Mouse (Mus musculus) gastrocnemius, adult 2 months (tissue): ENCODE measurements around the gene Rfx4. TPM values are rescaled to one million over a fixed set of nuclear protein-coding genes. Genes with fewer than 3 reads are reported as not detected.

Source experiments
- DNase-seq: peaks from one replicate; pipeline ENCODE4 v3.0.0; 2022
- H3K27ac ChIP-seq: fragments of 200-600 bp; 2 replicates; pipeline ENCODE4 v1.8.1; 2022; ENCODE audit warnings: mild to moderate bottlenecking
- H3K4me3 ChIP-seq: fragments of 200-600 bp; 2 replicates; pipeline ENCODE4 v1.8.1; 2022; ENCODE audit warnings: mild to moderate bottlenecking, moderate library complexity
- CTCF ChIP-seq: fragments of 200-600 bp; IDR thresholded peaks from 2 replicates; pipeline ENCODE4 v1.8.1; 2022; ENCODE audit warnings: antibody characterized with exemption, mild to moderate bottlenecking, moderate library complexity
- intact Hi-C: fragments of 180-260 bp; cut with DNase I; formaldehyde crosslinking; loops from one replicate; pipeline ENCODE4 v1.15.1; 2025
- total RNA-seq, 2 experiments: library from RNA; stranded (reverse); gene quantifications; 2 replicates each; pipeline ENCODE4 v1.2.3; 2021

Rfx4 gene
- total RNA-seq, 2 experiments from 2014 or later = not detected

DNA sequence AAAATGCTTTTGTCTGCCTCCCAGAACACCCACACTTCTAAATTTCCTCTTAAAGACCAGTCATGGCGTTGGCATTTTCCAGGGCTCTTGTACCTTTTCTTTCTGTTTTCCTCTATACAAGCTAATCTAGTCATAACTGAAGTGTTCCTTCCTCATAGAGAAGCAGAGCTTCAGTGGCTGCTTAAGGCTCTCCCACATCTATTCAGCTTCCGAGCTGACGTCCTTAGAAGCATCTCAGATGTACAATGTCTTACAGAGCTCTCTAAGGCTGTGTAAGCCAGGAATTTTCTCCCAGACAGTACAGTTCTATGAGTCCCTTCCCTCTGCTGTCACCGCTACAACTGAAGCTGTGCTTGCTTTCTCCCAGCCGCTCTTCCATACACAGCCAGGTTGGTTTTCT is 183.0 kb downstream of the Rfx4 start:
- intact Hi-C loops = no loop called here
- DNase-seq = no peak
- H3K4me3 ChIP-seq = peak overlapping the region; percentile 57
- H3K27ac ChIP-seq = peak overlapping the region; percentile 88
- no peak for TF ChIP-seq CTCF

DNA sequence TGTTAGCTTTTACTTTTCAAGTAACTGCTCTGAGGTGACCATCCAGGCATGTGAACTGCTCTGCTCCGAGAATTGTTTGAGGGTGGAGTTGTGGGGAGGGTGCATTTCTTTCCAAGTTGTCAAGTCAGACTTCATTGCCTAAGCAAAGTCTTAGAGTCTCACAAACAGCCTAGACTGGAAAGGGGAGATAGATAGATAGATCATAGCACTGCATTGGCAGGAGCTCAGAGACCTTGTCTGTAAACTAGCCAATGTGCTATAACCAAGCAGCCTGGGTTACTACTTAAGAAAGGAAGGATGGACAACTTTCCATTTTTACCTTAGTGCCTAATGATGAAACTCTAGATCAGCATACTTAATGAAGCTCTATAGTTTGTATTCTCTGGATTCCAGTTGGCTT is 184.5 kb downstream of the Rfx4 start:
- no peak for DNase-seq
- intact Hi-C loops = no loop called here
- TF ChIP-seq CTCF = no peak
- Histone ChIP-seq H3K4me3 (no peak overlapping the region), H3K27ac (peak overlapping the region; percentile 88)

DNA sequence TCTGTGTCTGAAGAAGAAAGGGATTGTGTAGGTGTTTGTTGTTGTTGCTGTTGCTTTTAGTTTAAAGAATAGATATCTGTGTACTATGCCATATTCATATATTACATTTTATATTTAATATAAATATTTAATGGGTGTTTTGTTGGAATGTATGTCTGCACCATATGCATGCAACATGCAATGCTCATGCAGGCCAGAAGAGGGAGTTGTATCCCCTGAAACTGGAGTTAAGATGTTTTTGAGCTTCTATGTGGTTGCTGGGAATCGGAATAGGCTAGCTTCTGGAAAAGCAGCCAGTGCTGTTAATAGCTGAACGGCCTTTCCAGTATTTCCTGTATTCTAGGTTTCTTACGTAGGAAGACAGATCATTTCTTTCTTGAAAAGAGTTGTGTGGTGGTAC is 189.8 kb downstream of the Rfx4 start:
- no peak overlapping the region for H3K4me3 ChIP-seq
- intact Hi-C loops = no loop called here
- no peak for DNase-seq
- peak; percentile 52 for TF ChIP-seq CTCF
- no peak overlapping the region for H3K27ac ChIP-seq

DNA sequence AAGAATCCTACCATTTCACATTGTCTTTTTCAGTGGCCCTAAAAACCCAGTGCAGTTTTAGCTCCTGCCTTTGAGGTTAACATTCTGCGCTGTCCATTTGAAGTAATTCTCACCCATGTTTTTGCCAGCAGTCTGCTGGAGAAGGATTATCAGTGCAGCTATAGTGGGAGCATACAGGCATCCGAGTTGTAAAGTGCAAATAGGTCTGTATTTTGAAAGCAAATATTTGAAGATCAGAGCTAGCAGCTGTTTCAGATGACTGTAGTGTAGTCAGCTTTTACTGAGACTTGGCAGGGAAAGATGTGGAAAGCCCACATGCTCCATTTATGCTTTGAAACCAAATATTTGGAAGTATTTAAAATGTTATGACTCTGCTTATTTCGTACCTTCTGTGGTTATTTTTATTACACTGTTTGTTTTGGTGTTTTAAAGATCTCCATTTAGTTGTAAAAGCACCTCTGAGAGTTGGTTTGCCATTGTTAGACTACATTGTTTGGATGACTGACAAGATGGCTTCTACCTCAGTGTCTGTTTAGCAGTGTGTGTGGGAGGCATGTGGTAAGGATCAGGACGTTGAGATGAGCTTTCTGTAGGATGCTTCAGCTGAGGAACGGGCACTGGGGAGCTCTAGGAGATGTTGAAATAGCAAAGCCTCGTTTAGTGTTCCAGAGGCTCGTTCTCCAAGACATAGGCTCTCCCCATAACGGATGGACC is 193.3 kb downstream of the Rfx4 start:
- intact Hi-C loops = no loop called here
- no peak for TF ChIP-seq CTCF

DNA sequence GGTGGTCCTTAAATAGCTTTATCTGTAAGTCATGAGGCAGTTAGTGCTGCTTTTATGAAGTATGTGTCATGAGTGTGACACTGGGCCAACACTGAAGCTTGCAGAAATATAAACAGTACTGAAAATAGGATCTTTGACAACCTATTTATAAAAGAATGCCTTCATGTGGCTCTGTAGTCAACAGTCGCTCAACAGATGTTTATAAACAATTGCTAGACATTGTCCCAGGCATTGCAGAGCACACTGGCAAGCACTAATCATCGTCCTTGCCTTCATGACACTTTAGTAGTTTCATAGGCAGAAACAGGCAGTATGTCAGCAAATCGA is 193.8 kb downstream of the Rfx4 start:
- Histone ChIP-seq H3K27ac (peak overlapping the region; percentile 51), H3K4me3 (no peak overlapping the region; the same call in 1 of the 2 replicates)
- TF ChIP-seq CTCF = no peak
- no peak for DNase-seq
- intact Hi-C loops = no loop called here

More for the DNA sequence above, 193.3 kb downstream of the Rfx4 start:
- Histone ChIP-seq H3K27ac (peak overlapping the region; percentile 51), H3K4me3 (no peak overlapping the region; the same call in 1 of the 2 replicates)
- no peak for DNase-seq

DNA sequence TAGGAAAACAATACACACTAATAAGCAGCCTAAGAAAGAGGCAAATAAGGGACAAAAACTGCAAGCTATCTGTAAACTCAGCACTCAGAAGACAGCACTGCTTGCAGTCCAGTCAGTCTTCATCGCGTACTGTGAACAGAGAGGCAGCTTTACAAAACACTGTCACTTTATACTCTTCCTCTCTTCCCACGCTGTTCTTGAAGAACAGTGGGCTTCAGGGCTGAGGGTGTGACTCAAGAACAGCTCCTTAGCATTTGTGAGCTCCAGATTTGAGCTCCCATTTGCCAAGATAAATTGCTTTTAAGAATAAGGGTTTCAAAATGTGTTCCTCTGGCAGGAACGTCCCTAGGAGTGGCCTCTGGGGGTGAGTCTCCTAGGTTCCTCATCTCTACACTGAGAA is 194.5 kb downstream of the Rfx4 start:
- DNase-seq = no peak
- no peak overlapping the region for H3K4me3 ChIP-seq
- no peak for TF ChIP-seq CTCF
- peak overlapping the region; percentile 51; the same call in 1 of the 2 replicates for H3K27ac ChIP-seq
- intact Hi-C loops = no loop called here

DNA sequence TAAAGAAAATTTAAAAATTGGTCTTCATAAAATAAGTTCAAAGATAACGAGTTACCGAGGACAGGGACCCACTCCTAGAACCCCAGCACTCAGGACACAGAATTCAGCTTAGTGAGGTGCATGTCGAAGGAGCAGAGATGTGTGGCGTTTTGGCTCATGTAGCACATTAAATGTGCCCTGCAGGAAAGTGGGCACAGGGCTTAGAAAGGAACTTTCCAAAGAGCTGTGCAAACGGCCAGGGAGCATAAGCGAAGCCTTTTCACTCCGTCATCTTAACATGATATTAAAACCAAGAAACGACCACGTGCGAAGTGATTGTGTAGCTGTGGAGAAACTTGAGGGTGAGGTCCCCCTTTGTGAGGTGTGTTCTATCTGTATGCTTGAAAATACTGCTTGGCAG is 198.4 kb downstream of the Rfx4 start:
- intact Hi-C loops = no loop called here

More for the DNA sequence above, 198.4 kb downstream of the Rfx4 start:
- no peak overlapping the region for H3K4me3 ChIP-seq
- H3K27ac ChIP-seq = no peak overlapping the region
- TF ChIP-seq CTCF = no peak
- no peak for DNase-seq

Other genes starting within 250 kb of the Rfx4 start
- gene Ckap4, start 222.0 kb upstream of the Rfx4 start, total RNA-seq = 10 to 100 TPM in 1 of 2 experiments, 1 to 10 TPM in 1; 7.5 to 10.6 TPM
- gene Tcp11l2, start 179.4 kb upstream of the Rfx4 start, total RNA-seq = 10 to 100 TPM; 45.4 to 55.7 TPM
- 10 to 100 TPM in 1 of 2 experiments, 1 to 10 TPM in 1; 9.3 to 13.3 TPM for gene Polr3b, start 133.8 kb upstream of the Rfx4 start, total RNA-seq
- 10 to 100 TPM; 35.5 to 54.4 TPM for gene Ric8b, start 161.6 kb downstream of the Rfx4 start, total RNA-seq